Mouse (Mus musculus) G1E (cell line): ENCODE data around the gene Tmem266.

Experiments used
- CTCF ChIP-seq: IDR thresholded peaks from 2 replicates; pipeline ENCODE4 v1.5.1; 2012; ENCODE audit warnings: low read depth, low read length, inconsistent platforms, mixed read lengths
- GATA1 ChIP-seq: IDR thresholded peaks from 2 replicates; pipeline ENCODE4 v1.6.1; 2012; ENCODE audit warnings: borderline replicate concordance, low read length, inconsistent platforms, mixed read lengths
- GATA2 ChIP-seq: IDR thresholded peaks from 2 replicates; pipeline ENCODE4 v1.6.1; 2012; ENCODE audit warnings: low read depth, low read length, inconsistent platforms, borderline replicate concordance
- POLR2AphosphoS5 ChIP-seq: IDR thresholded peaks from 2 replicates; pipeline ENCODE4 v1.6.1; 2012; ENCODE audit warnings: low read depth, low read length, inconsistent platforms; ENCODE audit not compliant: insufficient replicate concordance
- TAL1 ChIP-seq: conservative IDR thresholded peaks from 2 replicates; pipeline ENCODE4 v1.6.1; 2012; ENCODE audit warnings: low read depth, low read length, inconsistent platforms, mixed read lengths

DNA sequence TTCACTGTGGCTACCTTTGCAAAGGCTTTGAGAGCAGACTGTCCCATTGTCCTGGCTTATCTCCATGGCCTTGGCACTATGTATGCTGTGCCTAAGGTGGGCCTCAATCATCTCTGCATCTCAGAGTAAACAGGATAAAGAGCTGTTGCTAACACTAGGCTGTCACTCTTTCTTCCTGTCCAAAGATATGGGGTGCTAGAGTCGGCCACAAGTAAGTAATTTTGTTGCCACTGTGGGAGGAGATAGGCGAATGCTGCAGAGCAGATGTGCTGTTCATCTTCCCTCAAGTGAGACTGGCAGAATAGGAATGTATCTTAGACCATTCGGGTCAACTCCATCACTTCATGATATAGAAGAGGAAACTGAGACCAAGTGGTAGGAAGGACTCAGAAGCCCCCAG, 28.0 kb downstream of the Tmem266 start:
- TF ChIP-seq CTCF (no peak), TAL1 (no peak), POLR2AphosphoS5 (no peak), GATA1 (no peak), GATA2 (no peak)
